Mouse (Mus musculus) right cerebral cortex, adult 18-20 months (tissue): ENCODE data around the gene Wnt10b.
A peak's percentile ranks its signal among the peaks of the same experiment; 100 is the strongest.
"Not testable (repeated sequence)": the region's sequence is repeated elsewhere in the genome, so short reads cannot be mapped to it uniquely, and the experiment has no call there.

Experiments used
- DNase-seq: peaks from one replicate; pipeline ENCODE4 v3.0.0; 2022; ENCODE audit warnings: mixed read lengths

The Wnt10b gene

GRCm38 (mm10) chr15:98777762-98778161 lies at the start of gene Wnt10b:
TSS of gene Wnt10b (minus strand) at chr15:98778150.
- DNase-seq, result no peak

DNA sequence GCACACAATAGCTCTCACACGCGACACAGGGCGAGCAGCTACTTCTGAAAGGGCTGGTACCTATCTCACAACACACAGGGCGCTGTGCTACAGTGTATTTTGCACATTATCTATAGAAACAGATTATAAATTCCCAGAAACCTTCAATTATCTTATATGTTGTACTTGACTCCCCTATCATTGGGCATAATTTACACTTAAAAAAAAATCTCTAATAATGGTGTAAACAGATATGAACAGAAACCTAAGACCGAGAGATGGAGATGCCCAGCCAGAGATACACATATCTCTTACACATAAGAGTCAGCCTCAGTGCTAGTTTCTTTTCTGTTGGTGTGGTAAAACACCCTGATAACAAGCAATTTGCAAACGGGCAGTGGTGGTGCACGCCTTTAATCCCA lies 49.7 kb upstream of the Wnt10b start:
- no peak for DNase-seq

- no peak for DNase-seq
Measured at GRCm38 (mm10) chr15:98823434-98823833, 45.5 kb upstream of the Wnt10b start.

- no peak for DNase-seq
Measured at GRCm38 (mm10) chr15:98822147-98822546, 44.2 kb upstream of the Wnt10b start.

- DNase-seq, result no peak
Measured at GRCm38 (mm10) chr15:98821403-98821802, 43.5 kb upstream of the Wnt10b start.

DNA sequence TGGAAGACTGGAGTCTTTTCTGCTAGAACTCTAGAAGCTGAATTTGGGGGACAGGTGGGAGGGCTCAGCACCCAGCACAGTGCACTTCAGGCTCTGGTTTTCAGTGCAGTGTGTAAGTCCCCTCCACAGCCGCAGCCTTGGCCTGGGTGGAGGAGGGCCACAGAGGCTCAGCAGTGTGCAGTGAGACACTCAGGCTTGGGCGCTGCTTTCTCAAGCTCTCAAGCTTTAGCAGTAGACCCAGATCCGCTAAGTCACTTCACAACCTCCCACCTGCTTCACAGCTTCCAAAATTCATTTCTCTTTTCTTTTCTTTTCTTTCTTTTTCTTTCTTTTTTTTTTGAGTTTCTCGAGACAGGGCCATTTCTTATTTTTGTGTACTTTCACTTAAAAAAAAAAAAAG lies 43.0 kb upstream of the Wnt10b start:
- peak; percentile 34 for DNase-seq

DNA sequence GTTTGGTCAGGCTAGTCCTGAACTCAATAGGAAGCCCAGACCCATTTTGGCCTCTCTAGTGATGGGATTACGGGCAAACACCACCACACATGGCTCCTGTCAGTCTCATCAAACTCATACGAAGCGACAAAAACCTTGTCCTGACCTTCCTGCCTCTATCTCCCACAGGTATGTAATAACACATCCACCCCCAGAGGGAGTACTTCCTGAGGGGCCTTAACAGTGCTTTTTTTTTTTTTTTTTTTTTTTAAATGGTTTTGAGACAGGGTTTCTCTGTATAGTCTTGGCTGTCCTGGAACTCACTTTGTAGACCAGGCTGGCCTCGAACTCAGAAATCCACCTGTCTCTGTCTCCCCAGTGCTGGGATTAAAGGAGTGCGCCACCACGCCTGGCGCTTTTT lies 40.2 kb upstream of the Wnt10b start:
- DNase-seq, result no peak

GRCm38 (mm10) chr15:98812741-98813424 lies 34.9 kb upstream of the Wnt10b start:
- DNase-seq, result peak; percentile 88

- not testable (repeated sequence) for DNase-seq
Measured at GRCm38 (mm10) chr15:98810212-98810611, 32.3 kb upstream of the Wnt10b start.

GRCm38 (mm10) chr15:98809390-98809789 lies 31.4 kb upstream of the Wnt10b start, which contains the start of gene Ddn:
TSS of gene Ddn (minus strand) at chr15:98809490.
- no peak for DNase-seq

GRCm38 (mm10) chr15:98808651-98809134 lies 30.7 kb upstream of the Wnt10b start:
- DNase-seq, result peak; percentile 92

DNA sequence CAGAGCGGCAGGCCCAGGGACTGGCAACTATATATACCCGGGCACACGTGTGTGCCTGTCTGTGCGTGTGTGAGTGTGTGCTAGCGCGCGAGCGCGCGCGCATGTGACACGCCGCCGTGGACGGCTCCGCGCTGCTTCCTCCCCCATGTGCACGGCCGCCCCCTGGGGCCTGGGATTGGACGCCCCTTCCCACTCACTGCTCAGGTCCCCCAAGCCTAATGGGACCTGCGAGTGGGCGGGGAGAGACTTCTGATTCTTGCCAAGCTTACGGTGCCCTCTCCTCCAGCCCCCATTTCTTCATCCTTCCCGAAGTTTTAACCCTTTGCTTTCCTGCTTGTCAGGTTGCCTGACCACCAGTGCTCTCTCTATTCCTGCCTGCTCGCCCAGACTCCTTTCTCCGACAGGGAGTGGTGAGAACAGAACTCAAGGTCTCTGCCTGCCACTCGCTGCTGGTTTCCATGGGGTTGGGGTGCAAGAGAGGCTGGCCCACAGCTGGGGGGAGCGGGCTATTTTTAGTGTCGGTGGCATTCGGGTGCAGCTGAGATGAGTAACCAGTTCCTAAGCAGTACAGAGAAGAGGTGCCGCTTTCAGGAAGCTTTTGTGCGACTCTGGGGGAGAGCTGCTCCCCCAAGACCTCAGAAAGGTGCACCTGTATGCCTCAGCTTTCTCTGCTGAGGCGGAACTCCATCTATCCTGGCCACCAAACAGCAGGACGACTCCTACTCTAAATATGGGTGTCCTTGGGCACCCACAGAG lies 30.1 kb upstream of the Wnt10b start:
- peak; percentile 86 for DNase-seq

DNA sequence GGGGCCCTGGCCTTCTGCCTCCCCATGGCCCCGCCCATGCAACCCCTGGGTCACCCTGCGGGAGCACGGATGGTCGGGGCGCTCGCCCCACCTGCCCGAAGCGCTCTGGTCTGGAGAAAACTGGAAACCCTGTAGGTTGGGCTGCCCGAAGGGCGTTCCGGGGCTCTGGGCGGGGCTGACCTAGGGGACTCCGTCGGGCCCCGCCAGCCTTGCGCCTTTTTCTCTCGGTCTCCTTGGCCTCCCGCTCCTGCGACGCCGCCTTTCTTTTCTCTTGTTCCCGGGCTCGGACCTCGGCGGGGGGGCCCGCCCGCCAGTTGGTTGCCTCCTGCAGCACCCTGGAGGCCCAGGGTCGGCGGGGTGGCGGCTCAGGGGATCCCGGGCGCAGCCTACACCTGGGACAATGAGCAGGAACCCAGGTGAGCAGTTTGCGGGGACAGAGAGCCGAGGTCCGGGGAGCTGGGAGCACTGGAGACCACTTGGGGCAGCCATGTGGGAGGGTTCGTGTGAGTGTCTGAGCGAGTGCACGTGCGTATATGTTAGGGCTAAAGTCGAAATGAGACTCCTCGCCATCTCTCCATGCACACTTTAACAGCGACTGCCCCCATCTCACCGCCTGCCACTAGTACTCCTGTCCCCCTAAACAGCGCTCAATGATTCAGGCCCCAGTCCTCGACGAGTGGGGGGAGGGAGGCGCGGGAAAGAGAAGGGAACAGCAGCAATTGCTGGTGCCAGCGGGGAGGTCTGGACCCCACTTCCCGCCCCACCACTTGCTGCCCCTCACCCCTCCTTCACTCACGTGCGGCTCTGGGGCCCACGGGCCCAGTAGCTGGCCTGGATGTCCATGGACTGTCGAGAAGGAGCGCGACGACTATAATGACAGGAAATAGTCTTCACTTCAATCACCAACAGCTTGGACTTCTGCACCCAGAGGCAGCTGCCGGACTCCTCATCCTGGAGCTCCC lies 29.1 kb upstream of the Wnt10b start:
- DNase-seq, result peak; percentile 51

DNA sequence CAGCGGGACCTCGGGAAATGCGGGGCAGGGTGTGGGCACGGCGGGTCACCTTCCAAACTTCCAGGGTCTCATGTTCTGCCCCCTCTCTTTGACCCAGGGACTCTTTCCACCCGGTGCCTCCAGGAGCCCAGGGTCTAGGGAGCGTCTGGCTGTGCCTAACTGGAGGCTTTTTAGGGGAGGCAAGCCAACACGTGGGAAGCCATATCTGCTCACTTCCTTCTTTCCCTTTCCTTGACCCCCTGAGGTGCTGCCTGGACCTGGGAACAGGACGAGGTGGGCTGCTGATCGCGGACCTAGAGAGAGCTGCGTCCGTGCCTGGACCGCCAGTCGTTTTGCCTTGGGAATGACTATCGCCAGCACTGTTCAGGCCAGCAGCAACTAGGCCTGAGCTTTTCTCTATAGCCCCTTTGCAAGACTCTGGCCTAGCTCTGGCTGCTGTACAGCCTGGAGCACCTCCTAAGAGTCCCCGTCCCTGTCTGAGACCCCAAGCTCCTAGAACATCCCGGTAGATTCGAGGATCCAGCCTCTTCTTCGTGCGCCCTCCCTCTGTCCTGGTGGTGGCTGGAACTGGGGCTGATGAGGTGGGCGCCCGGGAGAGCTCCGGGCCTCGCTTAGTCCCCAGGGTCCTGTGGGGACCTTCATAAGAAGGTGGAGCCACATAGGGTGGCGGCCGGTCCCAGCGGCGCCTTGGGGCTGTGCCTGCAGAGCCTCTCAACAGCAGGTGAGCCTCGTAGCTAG lies 28.3 kb upstream of the Wnt10b start:
- peak; percentile 33 for DNase-seq

DNA sequence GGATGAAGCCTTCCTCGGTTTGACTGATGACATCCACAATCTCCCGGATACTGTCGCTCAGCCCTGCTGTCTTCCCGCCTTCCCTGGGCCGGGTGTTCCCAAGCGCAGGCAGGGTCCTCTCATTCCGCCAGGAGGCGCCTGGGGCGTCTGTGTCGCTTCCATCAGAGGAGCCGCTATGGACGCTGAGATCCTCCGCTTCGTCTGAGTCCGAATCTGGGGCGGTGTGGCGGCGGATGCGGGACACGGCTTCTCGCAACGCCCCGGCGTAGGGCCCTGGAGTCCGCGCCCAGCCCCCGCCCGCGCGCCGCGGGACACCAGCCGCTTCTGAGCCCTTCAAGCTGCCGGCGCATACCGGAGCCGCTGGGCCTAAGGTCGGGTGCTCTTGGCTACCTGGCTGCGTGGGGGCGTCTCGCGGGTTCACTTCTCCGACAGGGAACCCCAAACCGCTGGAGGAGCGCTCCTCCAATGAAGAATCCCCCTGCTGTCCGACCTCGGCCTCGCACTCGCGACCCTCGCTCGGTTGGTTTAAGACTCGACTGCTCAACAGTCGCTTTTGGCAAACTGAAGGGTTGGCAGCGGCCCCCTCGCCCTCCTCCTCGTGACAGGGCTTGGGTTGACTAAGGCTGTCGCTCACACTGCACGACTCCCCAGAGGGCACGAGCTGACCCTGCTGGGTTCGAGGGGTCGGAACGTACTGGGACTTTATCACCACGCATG lies 27.5 kb upstream of the Wnt10b start:
- DNase-seq, result peak; percentile 83

DNA sequence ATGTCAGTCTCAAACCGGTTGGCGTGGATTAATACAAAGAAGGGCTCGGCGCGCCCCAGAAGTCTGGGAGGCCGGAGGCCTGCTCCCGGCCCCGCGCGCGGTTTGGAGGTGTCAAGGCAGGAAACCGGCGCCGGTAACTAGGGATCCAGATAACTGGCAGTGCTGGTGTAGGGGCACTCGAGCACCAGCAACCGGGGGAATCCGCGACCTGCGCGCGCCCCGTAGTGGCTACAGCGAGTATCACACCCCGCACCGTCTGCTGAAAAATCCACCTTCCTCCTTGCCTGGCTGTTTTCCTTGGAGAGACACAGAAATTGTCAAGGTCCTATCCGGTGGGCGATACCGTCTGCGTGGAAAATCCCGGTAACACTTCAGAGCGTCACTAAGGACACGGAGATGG lies 26.1 kb upstream of the Wnt10b start:
- DNase-seq, result peak; percentile 93

GRCm38 (mm10) chr15:98802926-98803325 lies 25.0 kb upstream of the Wnt10b start:
- no peak for DNase-seq

DNA sequence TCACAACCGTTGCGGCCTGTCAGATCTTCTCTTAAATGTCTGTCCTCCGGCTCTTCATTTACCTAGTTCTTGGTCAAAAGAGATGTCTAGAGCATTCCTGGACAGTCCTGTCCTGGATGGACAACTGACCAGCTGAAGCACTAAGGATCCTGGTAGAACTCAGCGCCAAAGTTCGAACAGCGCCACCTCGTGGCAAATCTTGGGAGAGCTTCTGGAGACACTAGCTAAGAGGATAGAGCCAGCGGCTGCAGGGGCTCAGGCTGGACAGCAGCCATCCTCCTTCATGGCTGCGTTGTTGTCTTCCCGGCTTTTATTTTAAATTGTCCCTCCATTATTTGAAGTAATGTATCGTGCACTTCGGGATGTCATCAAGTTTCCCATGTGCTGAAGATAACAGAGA lies 21.4 kb upstream of the Wnt10b start:
- peak; percentile 63 for DNase-seq

DNA sequence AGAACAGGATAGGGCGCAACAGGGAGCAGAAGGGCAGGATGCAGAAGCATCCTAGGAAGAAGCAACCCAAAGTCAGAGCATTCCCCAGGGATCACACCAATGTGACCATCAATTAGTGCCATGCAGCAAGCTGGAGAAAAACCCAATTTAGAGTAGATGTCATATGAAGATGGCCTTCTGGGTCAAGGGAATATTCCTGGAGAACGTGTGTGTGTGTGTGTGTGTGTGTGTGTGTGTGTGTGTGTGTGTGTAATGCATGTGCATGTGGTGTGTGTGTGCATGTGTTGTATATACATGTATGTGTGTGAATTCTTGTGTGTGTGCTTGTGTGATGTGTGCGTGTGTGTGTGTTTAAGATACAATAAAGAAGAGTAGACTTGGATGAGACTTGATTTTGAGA lies 21.0 kb upstream of the Wnt10b start:
- no peak for DNase-seq

DNA sequence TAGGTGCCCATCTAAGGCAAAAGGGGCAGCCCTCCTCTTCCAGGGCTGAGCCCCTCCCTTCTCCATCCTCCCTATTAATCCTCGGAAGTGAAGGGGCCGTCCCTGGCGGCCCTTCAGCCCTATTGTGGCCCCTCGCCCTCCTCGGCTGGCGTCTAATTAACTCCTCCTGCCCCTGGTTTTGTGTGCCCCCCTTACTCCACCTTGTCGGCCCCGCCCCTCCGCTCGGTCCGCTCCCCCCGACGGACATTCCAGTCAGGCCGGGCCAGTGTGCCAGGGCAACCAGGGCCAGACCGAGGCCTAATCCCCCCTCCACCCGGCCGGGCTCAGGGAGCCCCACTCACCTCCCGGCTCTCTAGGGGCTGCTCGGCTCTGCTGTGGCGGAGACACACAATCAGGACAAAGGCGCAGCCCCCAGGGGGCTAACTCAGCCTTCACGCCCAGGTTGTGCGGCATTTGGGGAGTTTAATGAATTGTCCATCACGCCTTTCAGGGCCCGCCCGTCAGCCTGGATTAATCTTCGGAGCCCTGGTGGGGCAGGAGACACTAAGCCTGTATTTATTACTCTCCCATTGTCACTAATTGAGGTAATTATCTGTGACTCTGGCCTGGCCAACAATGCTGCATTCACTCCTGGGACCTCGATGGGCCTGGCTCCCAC lies 20.0 kb upstream of the Wnt10b start:
- DNase-seq, result no peak
